ENCODE assay signal across 18 mouse cellular contexts in the genomic region with DNA sequence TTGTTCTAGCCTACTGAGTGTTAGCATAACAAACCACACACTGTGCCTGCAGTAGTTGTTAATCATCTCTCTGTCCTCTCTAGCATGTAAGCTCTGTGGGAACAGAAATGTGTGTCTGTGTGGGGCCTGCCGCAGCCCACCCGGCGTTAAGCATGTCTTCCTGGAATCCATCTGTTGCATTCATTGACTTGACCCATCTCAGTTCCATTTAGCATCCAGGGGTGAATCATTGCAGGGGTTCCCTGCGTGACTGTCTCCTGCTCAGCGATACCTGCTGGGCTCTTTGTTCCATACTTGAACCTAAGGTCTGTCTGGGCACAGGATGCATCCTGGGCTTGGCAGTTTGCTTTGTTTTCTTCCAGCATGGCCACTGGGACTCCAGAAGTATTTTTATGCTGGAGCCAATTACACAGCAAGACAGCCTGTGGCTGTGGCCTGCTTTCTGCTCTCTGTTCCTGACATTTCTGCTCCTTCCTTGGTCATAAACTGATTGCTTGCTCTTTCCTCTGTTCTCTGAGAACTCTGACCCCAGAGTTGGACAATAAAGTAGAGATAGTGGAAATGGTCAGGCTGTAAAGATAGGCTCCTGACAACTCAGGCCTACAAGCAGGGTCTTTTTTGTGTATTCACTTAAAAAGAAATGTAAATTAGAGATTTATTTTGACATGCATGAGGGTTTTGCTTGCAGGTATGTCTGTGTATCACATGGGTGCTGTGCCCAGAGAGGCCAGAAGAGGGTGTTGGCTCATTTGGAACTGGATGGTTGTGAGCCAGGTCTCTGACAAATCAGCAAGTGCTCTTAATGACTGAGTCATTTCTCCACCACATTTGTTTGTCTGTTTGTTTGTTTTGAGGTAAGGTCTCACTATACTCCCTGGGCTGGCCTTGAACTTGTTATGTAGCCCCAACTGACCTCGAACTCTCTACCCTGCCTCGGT. TPM values are rescaled to one million over a fixed set of nuclear protein-coding genes. Genes with fewer than 3 reads are reported as not detected.
DNase-seq lines count a peak whose midpoint lies in the region; ATAC-seq and TF ChIP-seq lines count a peak whose summit lies in the region.
"Had no signal": no experiment of that assay in that cellular context is flagged by ENCODE, and none has a peak within 500 bp of the region (broad histone marks: within the 10 kb centered on the region; RNA-seq: fewer than 3 reads in every experiment).

No protein-coding gene starts in this region.

- no peak for ATAC-seq in liver, embryonic 14.5 days (ENCODE audit: insufficient read depth)
- ATAC-seq in midbrain, embryonic 14.5 days (ENCODE audit: low FRiP score, low TSS enrichment) = no peak
- ATAC-seq in frontal cortex, adult (ENCODE audit: low TSS enrichment) = no peak
- ATAC-seq: CD4-positive, CD25-positive, alpha-beta regulatory T cell, adult 4 months; inflammation-experienced regulatory T-cells, adult 6 months; midbrain, embryonic 13.5 days had no signal

- no peaks in the 10 kb centered on the region for H3K27me3 ChIP-seq in liver, embryonic 14.5 days (ENCODE audit: control insufficient read depth, insufficient read depth, low read length)
- H3K27me3 ChIP-seq in E14TG2a.4 (ENCODE audit: insufficient read depth, low read length) = no peaks in the 10 kb centered on the region
- H3K27me3 ChIP-seq in midbrain, embryonic 14.5 days (ENCODE audit: control insufficient read depth, insufficient read depth, low read length) = no peaks in the 10 kb centered on the region
- H3K27me3 ChIP-seq: embryonic facial prominence, embryonic 13.5 days; forebrain, embryonic 12.5 days; midbrain, embryonic 13.5 days had no signal

- 80% methylated on average over 7 of the region's 7 CpGs for WGBS in liver, embryonic 14.5 days (ENCODE audit: insufficient replicate concordance)
- 79% methylated on average over 7 of the region's 7 CpGs for WGBS in midbrain, embryonic 14.5 days

- H3K27ac ChIP-seq in liver, embryonic 14.5 days = no peak overlapping the region
- H3K27ac ChIP-seq in cortical plate, adult 2 months (ENCODE audit: insufficient read depth, low read length) = peak overlapping the region; percentile 70; the same call in 1 of the 2 replicates
- no peak overlapping the region for H3K27ac ChIP-seq in midbrain, embryonic 14.5 days (replicated peaks; ENCODE audit: low read depth, low read length)
- H3K27ac ChIP-seq: embryonic facial prominence, embryonic 13.5 days; forebrain, embryonic 12.5 days; heart, embryonic 10.5 days; left cerebral cortex, adult 2 months; midbrain, embryonic 13.5 days had no signal

- no peaks in the 10 kb centered on the region for H3K36me3 ChIP-seq in liver, embryonic 14.5 days (replicated peaks; ENCODE audit: control insufficient read depth, insufficient read depth, low read depth)
- no peaks in the 10 kb centered on the region for H3K36me3 ChIP-seq in E14TG2a.4 (ENCODE audit: insufficient read depth, low read length)
- H3K36me3 ChIP-seq in midbrain, embryonic 14.5 days (ENCODE audit: control insufficient read depth, insufficient read depth, low read length) = no peaks in the 10 kb centered on the region
- H3K36me3 ChIP-seq: embryonic facial prominence, embryonic 13.5 days; forebrain, embryonic 12.5 days; heart, embryonic 10.5 days; midbrain, embryonic 13.5 days had no signal

- TF ChIP-seq POLR2A in cortical plate, adult 2 months (IDR thresholded peaks at IDR 0.05; ENCODE audit: extremely low read depth, insufficient read depth, low read length) = no peak

- no peak for TF ChIP-seq EP300 in liver, embryonic 14.5 days (IDR thresholded peaks at IDR 0.05; ENCODE audit: low read depth)

- TF ChIP-seq CTCF in liver, embryonic 14.5 days (IDR thresholded peaks at IDR 0.05; ENCODE audit: low read depth) = peak; percentile 36
- peak; percentile 24 for TF ChIP-seq CTCF in E14TG2a.4 (conservative IDR thresholded peaks at IDR 0.05; ENCODE audit: low read length)
- no peak for TF ChIP-seq CTCF in cortical plate, adult 2 months (IDR thresholded peaks at IDR 0.05; ENCODE audit: extremely low read depth, insufficient read depth, low read length)

- no peak for DNase-seq in liver, embryonic 14.5 days (ENCODE audit: low read depth in 3 of 3, low spot score in 3 of 3)
- no peak for DNase-seq in liver
- peak; percentile 56 for DNase-seq in retina, embryonic 14.5 days (ENCODE audit: low spot score)
- no peak for DNase-seq in midbrain, embryonic 14.5 days
- DNase-seq in left cerebral cortex, adult 9 months (ENCODE audit: low spot score in 2 of 2) = no peak
- DNase-seq: cerebellum, adult 11 months; heart, postnatal 4 days; kidney, postnatal 4 days had no signal

- no peaks in the 10 kb centered on the region for H3K9me3 ChIP-seq in liver, embryonic 14.5 days (ENCODE audit: control insufficient read depth, low read length)
- no peaks in the 10 kb centered on the region for H3K9me3 ChIP-seq in E14TG2a.4 (ENCODE audit: low read length)
- H3K9me3 ChIP-seq in midbrain, embryonic 14.5 days (ENCODE audit: control insufficient read depth, low read length) = no peaks in the 10 kb centered on the region
- H3K9me3 ChIP-seq: embryonic facial prominence, embryonic 13.5 days; forebrain, embryonic 12.5 days; heart, embryonic 10.5 days; midbrain, embryonic 13.5 days had no signal

- H3K4me2 ChIP-seq in liver, embryonic 14.5 days (ENCODE audit: low read depth) = no peak overlapping the region
- H3K4me2 ChIP-seq in midbrain, embryonic 14.5 days (ENCODE audit: low read length) = no peak overlapping the region
- H3K4me2 ChIP-seq: embryonic facial prominence, embryonic 13.5 days; forebrain, embryonic 12.5 days; midbrain, embryonic 13.5 days had no signal

- H3K9ac ChIP-seq in liver, embryonic 14.5 days (replicated peaks) = no peak overlapping the region
- no peak overlapping the region for H3K9ac ChIP-seq in midbrain, embryonic 14.5 days (replicated peaks; ENCODE audit: low read length)
- H3K9ac ChIP-seq: embryonic facial prominence, embryonic 13.5 days; forebrain, embryonic 12.5 days; midbrain, embryonic 13.5 days had no signal

- peaks cover 11 to 18% of the 10 kb centered on the region in 2 experiments for H3K4me1 ChIP-seq in liver, embryonic 14.5 days (replicated peaks; ENCODE audit: control insufficient read depth in 2 of 2, insufficient read depth in 2 of 2, low read length in 1 of 2)
- H3K4me1 ChIP-seq in E14TG2a.4 (replicated peaks; ENCODE audit: low read depth, low read length) = peaks cover 54% of the 10 kb centered on the region
- H3K4me1 ChIP-seq in cortical plate, adult 2 months (ENCODE audit: control insufficient read depth, insufficient read depth, low read length) = no peaks in the 10 kb centered on the region
- H3K4me1 ChIP-seq in midbrain, embryonic 14.5 days (ENCODE audit: control insufficient read depth, insufficient read depth, low read length) = peaks cover 5% of the 10 kb centered on the region

- no peak overlapping the region for H3K4me3 ChIP-seq in liver, embryonic 14.5 days (ENCODE audit: insufficient read depth in 1 of 2, low read depth in 2 of 2, low read length in 2 of 2)
- H3K4me3 ChIP-seq in E14TG2a.4 (replicated peaks; ENCODE audit: low read length) = no peak overlapping the region
- H3K4me3 ChIP-seq in cortical plate, adult 2 months (ENCODE audit: insufficient read depth, low read length) = no peak overlapping the region
- no peak overlapping the region for H3K4me3 ChIP-seq in midbrain, embryonic 14.5 days (replicated peaks; ENCODE audit: low read depth, low read length)
- H3K4me3 ChIP-seq: embryonic facial prominence, embryonic 13.5 days; forebrain, embryonic 12.5 days; heart, embryonic 10.5 days; left cerebral cortex, adult 2 months; midbrain, embryonic 13.5 days had no signal

RNA-seq across cellular contexts. Expression of a gene that starts 5.8 kb away (rescaled TPM):
- 9.0 and 9.3 TPM in 2 replicates for polyA plus RNA-seq in liver, embryonic 14.5 days (2012; rRNA removed)
- 4.7 and 5.5 TPM in 2 replicates for polyA plus RNA-seq in liver, embryonic 14.5 days (2014; fragmentation: Nextera tagmentation; extraction: Ambion mirVana)
- polyA plus RNA-seq in cortical plate, adult 2 months (2012; rRNA removed) = 150 and 162 TPM in 2 replicates
- polyA plus RNA-seq in midbrain, embryonic 14.5 days (2014; fragmentation: Nextera tagmentation; extraction: Ambion mirVana) = 89.8 and 98.4 TPM in 2 replicates

RNA-seq across cellular contexts. Expression of a gene that starts 12.5 kb away (rescaled TPM):
- 0.81 TPM in 2 replicates for polyA plus RNA-seq in liver, embryonic 14.5 days (2012; rRNA removed)
- not detected in 2 replicates for polyA plus RNA-seq in liver, embryonic 14.5 days (2014; fragmentation: Nextera tagmentation; extraction: Ambion mirVana)
- 4.7 and 5.7 TPM in 2 replicates for polyA plus RNA-seq in cortical plate, adult 2 months (2012; rRNA removed)
- 0.36 TPM in 2 replicates for polyA plus RNA-seq in midbrain, embryonic 14.5 days (2014; fragmentation: Nextera tagmentation; extraction: Ambion mirVana)
- polyA plus RNA-seq: CD4-positive, CD25-positive, alpha-beta regulatory T cell, adult 4 months; embryonic facial prominence, embryonic 13.5 days had no signal

RNA-seq across cellular contexts. Expression of a gene that starts 25.9 kb away (rescaled TPM):
- 432 and 443 TPM in 2 replicates for polyA plus RNA-seq in liver, embryonic 14.5 days (2012; rRNA removed)
- polyA plus RNA-seq in liver, embryonic 14.5 days (2014; fragmentation: Nextera tagmentation; extraction: Ambion mirVana) = 1,304 and 1,332 TPM in 2 replicates
- polyA plus RNA-seq in cortical plate, adult 2 months (2012; rRNA removed) = 1,356 and 1,455 TPM in 2 replicates
- polyA plus RNA-seq in midbrain, embryonic 14.5 days (2014; fragmentation: Nextera tagmentation; extraction: Ambion mirVana) = 4,021 and 4,124 TPM in 2 replicates

RNA-seq across cellular contexts. Expression of a gene that starts 27.9 kb away (rescaled TPM):
- 11.3 and 11.4 TPM in 2 replicates for polyA plus RNA-seq in liver, embryonic 14.5 days (2012; rRNA removed)
- polyA plus RNA-seq in liver, embryonic 14.5 days (2014; fragmentation: Nextera tagmentation; extraction: Ambion mirVana) = 13.8 and 15.6 TPM in 2 replicates
- 38.6 and 39.5 TPM in 2 replicates for polyA plus RNA-seq in cortical plate, adult 2 months (2012; rRNA removed)
- polyA plus RNA-seq in midbrain, embryonic 14.5 days (2014; fragmentation: Nextera tagmentation; extraction: Ambion mirVana) = 43.4 and 49.3 TPM in 2 replicates

RNA-seq across cellular contexts. Expression of a gene that starts 42.4 kb away (rescaled TPM):
- polyA plus RNA-seq in liver, embryonic 14.5 days (2012; rRNA removed) = 11.4 and 17.5 TPM in 2 replicates
- 11.4 and 11.6 TPM in 2 replicates for polyA plus RNA-seq in liver, embryonic 14.5 days (2014; fragmentation: Nextera tagmentation; extraction: Ambion mirVana)
- polyA plus RNA-seq in cortical plate, adult 2 months (2012; rRNA removed) = 24.5 and 27.1 TPM in 2 replicates
- polyA plus RNA-seq in midbrain, embryonic 14.5 days (2014; fragmentation: Nextera tagmentation; extraction: Ambion mirVana) = 18.0 and 28.7 TPM in 2 replicates
